Mouse (Mus musculus): ENCODE measurements around the gene Il1b. TPM values are rescaled to one million over a fixed set of nuclear protein-coding genes. Genes with fewer than 3 reads are reported as not detected.

The Il1b gene
- polyA plus RNA-seq, 1 experiment from 2014 or later: not detected

- ChIA-PET CTCF (interaction anchor here (1.3 kb wide), 1 partner anchor 8 kb away, joined by 4 read pairs; no protein-coding TSS in a partner anchor), POLR2A (no interaction called here)
- TF ChIP-seq CTCF (IDR thresholded peaks at IDR 0.05): no peak
- peaks cover 12% of the 10 kb centered on the region for H3K27me3 ChIP-seq
- in situ Hi-C loops (cut with MboI; ENCODE audit: low pct_unique_long_range_greater_than_20kb): loop anchor here (10.0 kb wide), 1 partner anchor 87 kb away; no protein-coding TSS in a partner anchor
- DNase-seq (ENCODE audit: low read depth, low spot score) (no peak), ATAC-seq (no peak)
Measured at GRCm38 (mm10) chr2:129401803-129402202, 30.9 kb upstream of the Il1b start.

DNA sequence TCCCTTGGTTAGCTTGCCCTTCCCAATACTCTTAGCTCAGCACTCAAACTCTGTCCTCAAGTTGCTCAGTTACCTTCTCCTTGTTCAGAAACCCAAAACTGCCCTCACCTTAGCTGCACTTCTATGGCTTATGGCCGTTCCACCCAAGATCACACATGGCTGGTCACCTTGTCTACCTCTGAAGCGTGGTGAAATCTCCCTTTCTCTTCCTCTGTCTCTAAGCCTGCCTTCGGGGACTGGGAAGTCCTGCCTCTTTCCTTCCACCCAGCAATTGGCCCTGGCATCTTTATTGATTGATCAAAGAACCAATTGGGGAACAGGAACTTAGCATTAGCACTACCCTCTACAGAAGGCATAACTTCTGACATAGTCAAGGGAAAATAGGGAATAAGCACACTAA is 27.2 kb upstream of the Il1b start:
- ATAC-seq (no peak), DNase-seq (ENCODE audit: low read depth, low spot score) (no peak)
- TF ChIP-seq CTCF (IDR thresholded peaks at IDR 0.05): no peak
- POLR2A ChIA-PET: no interaction called here
- H3K27me3 ChIP-seq: peaks cover 12% of the 10 kb centered on the region
- in situ Hi-C loops (cut with MboI; ENCODE audit: low pct_unique_long_range_greater_than_20kb): no loop called here
- CTCF ChIA-PET: interaction anchor here (1.0 to 2.2 kb wide), 3 partner anchors 10 to 223 kb away, joined by 3 to 4 read pairs (median 3); no protein-coding TSS in a partner anchor

DNA sequence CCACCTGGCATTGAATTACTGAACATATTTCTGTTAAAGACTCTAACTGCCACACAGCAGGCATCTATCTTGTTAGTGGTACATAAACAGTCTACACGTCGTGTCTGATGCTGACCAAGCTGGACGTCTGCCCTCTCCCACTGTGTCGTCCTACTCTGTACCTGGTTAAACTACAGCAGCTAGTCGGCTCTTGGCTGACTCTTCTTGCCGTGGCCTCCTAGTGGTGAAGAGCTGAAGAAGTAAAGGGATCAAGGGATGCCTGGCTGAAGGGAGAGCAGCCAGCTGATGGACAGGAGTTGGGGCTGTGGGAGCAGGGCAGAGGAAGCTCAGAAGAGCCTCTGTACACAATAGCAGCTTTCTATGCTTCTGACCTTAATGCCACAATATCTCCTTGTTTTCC is 22.6 kb upstream of the Il1b start:
- in situ Hi-C loops (cut with MboI; ENCODE audit: low pct_unique_long_range_greater_than_20kb): no loop called here
- CTCF ChIA-PET: interaction anchor here (1.0 to 6.3 kb wide), 3 partner anchors 9 to 14 kb away, joined by 3 to 29 read pairs (median 4); no protein-coding TSS in a partner anchor
- H3K27me3 ChIP-seq: peaks cover 6% of the 10 kb centered on the region
- ATAC-seq (peak; percentile 26), DNase-seq (ENCODE audit: low read depth, low spot score) (no peak)
- peak; percentile 53 for TF ChIP-seq CTCF (IDR thresholded peaks at IDR 0.05)
- POLR2A ChIA-PET: no interaction called here

DNA sequence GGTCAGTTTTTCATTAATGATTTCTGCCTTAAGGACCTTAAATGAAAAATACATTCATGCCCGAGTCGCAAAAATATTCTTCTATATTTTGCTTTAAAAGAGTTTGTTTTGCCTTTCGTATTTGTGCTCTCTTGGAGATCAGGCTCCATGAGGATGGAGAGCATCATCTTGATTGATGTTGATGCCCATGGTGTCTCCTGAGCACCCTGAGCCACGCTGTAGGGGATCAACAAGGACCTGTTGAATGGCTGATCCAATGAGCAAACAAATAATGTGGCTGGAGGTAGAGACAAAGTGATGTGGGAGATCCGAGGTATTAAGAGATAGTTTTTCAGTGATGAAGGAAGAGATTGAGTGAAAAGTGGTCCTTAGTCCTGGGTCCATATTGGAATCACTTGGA is 19.2 kb upstream of the Il1b start:
- no peak for TF ChIP-seq CTCF (IDR thresholded peaks at IDR 0.05)
- ChIA-PET CTCF (no interaction called here), POLR2A (no interaction called here)
- no peak for ATAC-seq
- in situ Hi-C loops (cut with MboI; ENCODE audit: low pct_unique_long_range_greater_than_20kb): no loop called here
- DNase-seq (ENCODE audit: low read depth, low spot score): no peak
- H3K27me3 ChIP-seq: no peaks in the 10 kb centered on the region

DNA sequence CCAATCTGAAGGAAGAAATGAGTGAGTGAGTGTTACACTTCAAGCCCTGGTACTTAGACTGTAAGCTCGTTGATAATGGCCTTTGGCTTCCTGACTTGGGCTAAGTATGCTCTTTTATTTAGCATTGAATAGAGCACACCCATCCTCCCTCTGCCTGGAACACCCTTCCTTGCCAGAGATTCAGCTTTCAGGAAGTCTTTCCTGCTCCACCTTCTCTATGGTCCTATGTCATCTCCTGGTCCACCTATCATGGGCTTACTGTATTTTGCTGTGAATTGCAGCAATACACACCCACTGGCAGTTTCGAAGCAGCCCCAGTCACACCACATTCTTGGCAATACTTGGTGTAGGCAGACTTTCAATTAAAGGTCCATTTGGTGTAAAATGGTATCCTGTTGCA is 18.4 kb upstream of the Il1b start:
- no peak for TF ChIP-seq CTCF (IDR thresholded peaks at IDR 0.05)
- ChIA-PET POLR2A (no interaction called here), CTCF (no interaction called here)
- DNase-seq (ENCODE audit: low read depth, low spot score) (no peak), ATAC-seq (no peak)
- H3K27me3 ChIP-seq: no peaks in the 10 kb centered on the region
- in situ Hi-C loops (cut with MboI; ENCODE audit: low pct_unique_long_range_greater_than_20kb): no loop called here

DNA sequence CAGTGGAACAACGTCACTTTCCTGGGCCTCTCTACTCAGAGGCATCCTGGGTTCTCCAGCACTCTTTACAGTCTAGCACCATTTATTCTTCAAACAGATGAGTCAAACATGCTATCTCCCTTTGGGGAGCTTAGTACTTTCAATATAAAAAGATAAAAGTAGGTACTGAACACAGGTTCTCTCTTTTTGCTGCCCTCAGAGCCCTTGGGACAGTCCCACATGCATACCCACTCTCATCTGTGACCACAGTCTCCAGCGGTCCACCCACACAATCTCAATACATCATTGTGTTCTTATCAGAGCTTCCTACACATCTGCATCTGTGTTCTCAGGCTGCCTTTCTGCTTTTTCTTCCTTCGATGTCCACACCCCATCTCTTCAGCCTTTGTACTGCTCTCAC is 14.4 kb upstream of the Il1b start:
- no peak for ATAC-seq
- DNase-seq (ENCODE audit: low read depth, low spot score): no peak
- no peak for TF ChIP-seq CTCF (IDR thresholded peaks at IDR 0.05)
- CTCF ChIA-PET: no interaction called here
- POLR2A ChIA-PET: no interaction called here
- in situ Hi-C loops (cut with MboI; ENCODE audit: low pct_unique_long_range_greater_than_20kb): no loop called here
- H3K27me3 ChIP-seq: peaks cover 6% of the 10 kb centered on the region

- no peak for DNase-seq (ENCODE audit: low read depth, low spot score)
- no peak for ATAC-seq
- ChIA-PET POLR2A (no interaction called here), CTCF (no interaction called here)
- TF ChIP-seq CTCF (IDR thresholded peaks at IDR 0.05): no peak
- in situ Hi-C loops (cut with MboI; ENCODE audit: low pct_unique_long_range_greater_than_20kb): no loop called here
- peaks cover 6% of the 10 kb centered on the region for H3K27me3 ChIP-seq
Measured at GRCm38 (mm10) chr2:129384272-129384660, 13.3 kb upstream of the Il1b start.

- no peak for DNase-seq (ENCODE audit: low read depth, low spot score)
Measured at GRCm38 (mm10) chr2:129383512-129384271, 12.8 kb upstream of the Il1b start.

GRCm38 (mm10) chr2:129380746-129381474 is 10.0 kb upstream of the Il1b start:
- CTCF ChIA-PET: interaction anchor here (1.5 kb wide), 1 partner anchor 8 kb away, joined by 4 read pairs; no protein-coding TSS in a partner anchor
- TF ChIP-seq CTCF (IDR thresholded peaks at IDR 0.05): no peak
- H3K27me3 ChIP-seq: peaks cover 6% of the 10 kb centered on the region
- in situ Hi-C loops (cut with MboI; ENCODE audit: low pct_unique_long_range_greater_than_20kb): no loop called here
- ATAC-seq: no peak
- no peak for DNase-seq (ENCODE audit: low read depth, low spot score)
- POLR2A ChIA-PET: no interaction called here

More at GRCm38 (mm10) chr2:129383512-129384271, 12.8 kb upstream of the Il1b start:
- H3K27me3 ChIP-seq: peaks cover 6% of the 10 kb centered on the region
- ChIA-PET CTCF (no interaction called here), POLR2A (no interaction called here)
- TF ChIP-seq CTCF (IDR thresholded peaks at IDR 0.05): no peak
- ATAC-seq: no peak
- in situ Hi-C loops (cut with MboI; ENCODE audit: low pct_unique_long_range_greater_than_20kb): no loop called here

DNA sequence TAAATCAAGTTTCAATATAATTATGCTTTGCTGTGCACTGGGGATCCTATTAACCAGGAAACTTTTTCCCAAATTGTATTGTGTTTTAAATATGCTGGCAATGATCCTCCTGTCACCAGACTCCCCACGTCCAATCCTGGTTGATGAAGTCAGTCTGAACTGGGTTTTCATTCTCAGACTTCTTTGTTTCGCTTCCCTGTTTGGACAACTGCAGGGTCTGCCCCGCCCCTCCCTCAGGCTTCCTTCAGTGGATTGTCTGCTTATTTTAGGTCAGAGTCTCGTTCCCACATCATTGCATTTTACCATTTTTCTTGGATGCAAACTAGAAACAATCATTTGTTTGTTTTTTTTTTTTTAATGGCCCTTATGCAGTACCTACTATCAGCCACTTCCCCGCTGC is 9.3 kb upstream of the Il1b start:
- ChIA-PET CTCF (no interaction called here), POLR2A (no interaction called here)
- H3K27me3 ChIP-seq: peaks cover 6% of the 10 kb centered on the region
- ATAC-seq (no peak), DNase-seq (ENCODE audit: low read depth, low spot score) (no peak)
- in situ Hi-C loops (cut with MboI; ENCODE audit: low pct_unique_long_range_greater_than_20kb): no loop called here
- no peak for TF ChIP-seq CTCF (IDR thresholded peaks at IDR 0.05)

GRCm38 (mm10) chr2:129373307-129373706 is 2.4 kb upstream of the Il1b start:
- in situ Hi-C loops (cut with MboI; ENCODE audit: low pct_unique_long_range_greater_than_20kb): no loop called here
- no peak for DNase-seq (ENCODE audit: low read depth, low spot score)
- H3K27me3 ChIP-seq: no peaks in the 10 kb centered on the region
- no peak for ATAC-seq
- ChIA-PET CTCF (interaction anchor here (0.6 to 1.3 kb wide), 2 partner anchors 8 to 13 kb away, joined by 3 to 4 read pairs; no protein-coding TSS in a partner anchor), POLR2A (no interaction called here)
- no peak for TF ChIP-seq CTCF (IDR thresholded peaks at IDR 0.05)

All from Patski (cell line).